Mouse (Mus musculus) frontal cortex, postnatal 10 days (tissue): Measurements from ENCODE around the gene Gm28038.

Experiments
- DNase-seq, 2 experiments: peaks; one replicate each; pipeline ENCODE4 v3.0.0; 2022; ENCODE audit warnings: low spot score in 2 of 2, mixed read lengths in 1 of 2

Gm28038 gene

GRCm38 (mm10) chr2:30345971-30346676, 65.3 kb downstream of the Gm28038 start:
- DNase-seq, result no peak

GRCm38 (mm10) chr2:30349196-30349595, 68.4 kb downstream of the Gm28038 start:
- no peak for DNase-seq
